Mouse (Mus musculus): ENCODE results near the gene Ppp1r37.
"Not testable (repeated sequence)": the region's sequence is repeated elsewhere in the genome, so short reads cannot be mapped to it uniquely, and the experiment has no call there.

Ppp1r37 gene

DNA sequence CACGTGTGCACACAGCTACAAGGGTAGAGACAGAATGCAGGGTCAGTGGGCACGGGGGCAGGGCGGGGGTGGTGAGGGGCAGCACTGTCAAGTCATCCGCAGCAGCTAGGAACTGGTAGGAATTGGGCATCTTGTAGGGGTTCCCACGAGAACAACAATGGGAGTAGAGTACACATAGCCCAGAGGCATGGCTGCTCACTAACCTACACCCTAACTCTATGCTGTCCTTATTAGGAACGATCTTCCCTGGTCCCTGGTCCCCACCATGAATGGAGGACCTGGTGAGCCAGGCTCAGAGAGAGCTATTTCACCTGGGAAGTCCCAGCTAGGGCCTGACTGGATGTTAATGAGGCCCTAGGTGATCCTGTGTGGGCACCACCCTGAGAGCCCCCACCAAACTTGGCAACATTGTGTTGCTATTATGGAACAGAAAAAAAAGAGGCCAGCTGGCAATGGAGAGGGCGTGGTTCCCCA, 21.2 kb downstream of the Ppp1r37 start:
- DNase-seq (ENCODE audit: low spot score) = no peak

DNA sequence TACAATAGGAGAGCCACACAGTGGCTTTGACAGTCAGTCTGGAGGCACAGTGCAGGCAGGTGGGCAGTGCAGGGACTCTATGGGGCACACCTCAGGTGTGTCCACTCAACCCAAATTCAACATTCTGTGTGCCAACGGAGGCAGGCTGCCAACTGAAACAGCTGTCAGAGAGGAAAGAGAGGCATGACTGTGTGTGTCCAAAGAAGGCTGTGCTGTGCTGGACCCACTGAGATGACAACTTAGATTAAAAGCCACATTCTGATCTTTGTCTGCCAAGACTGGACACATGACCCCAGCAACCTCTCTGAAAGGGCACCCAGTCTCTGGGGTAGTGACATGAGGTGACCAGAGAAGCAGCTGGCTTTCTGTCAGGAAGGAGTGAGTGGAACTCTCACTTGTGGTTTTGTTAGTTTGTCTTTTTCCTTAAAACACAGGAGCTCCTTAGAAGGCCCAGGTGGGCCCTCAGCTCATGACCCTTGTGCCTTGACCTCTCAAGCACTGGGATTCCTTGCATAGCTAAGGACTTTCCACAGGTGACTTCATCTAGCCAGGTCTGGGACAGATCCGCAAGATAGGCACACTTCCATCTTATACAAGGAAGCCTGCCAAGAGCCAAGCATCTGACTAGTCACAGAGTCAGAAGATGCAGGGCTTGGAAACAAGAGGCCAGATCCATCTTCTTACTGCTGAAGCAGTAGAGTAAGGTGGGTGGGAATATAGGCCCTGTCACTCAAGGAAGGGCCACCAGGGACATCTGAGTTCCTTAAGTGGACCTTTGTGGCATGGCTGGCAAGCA, 21.9 kb downstream of the Ppp1r37 start:
- no peak for DNase-seq (ENCODE audit: low spot score)

DNA sequence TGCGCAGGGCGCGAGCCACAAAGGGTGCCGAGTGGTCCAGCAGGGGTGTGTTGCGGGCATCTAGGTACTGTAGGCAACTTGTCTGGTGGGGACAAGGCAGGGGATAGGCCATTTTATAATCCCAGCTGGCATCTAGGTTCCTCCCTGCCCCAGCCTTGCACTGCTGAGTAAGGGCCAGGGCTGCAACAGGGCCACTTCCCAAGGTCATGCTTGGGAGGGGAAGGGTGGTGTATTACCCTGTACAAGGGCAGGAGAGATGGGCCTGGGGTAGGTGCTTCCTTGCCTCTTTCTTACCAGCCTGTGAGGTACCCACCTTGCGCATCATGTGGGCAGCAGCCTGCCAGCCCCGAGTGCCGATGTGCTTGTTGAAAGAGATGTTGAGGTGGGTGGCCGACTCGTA, 28.2 kb downstream of the Ppp1r37 start:
- DNase-seq (ENCODE audit: low spot score) = no peak

DNA sequence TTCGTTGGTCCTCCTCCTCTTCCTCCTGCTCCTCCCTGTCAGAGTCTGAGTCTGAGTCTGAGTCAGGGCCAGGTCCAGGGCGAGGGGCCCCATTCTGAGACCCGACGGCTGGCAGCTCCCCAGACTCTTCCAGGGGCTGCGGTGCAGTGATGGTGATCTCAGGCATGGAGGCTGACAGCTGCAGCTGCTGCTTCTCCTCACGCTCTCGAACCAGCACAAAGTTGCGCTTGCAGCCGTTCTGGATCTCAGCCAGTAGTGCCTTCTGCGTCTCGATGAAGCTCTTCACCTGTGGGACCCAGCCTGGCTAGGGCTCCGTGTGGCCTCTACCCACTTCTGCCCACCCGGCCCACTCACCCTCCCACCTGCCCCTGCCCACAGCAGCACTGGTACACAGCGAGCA, 30.6 kb downstream of the Ppp1r37 start:
- no peak for DNase-seq (ENCODE audit: low spot score)

DNA sequence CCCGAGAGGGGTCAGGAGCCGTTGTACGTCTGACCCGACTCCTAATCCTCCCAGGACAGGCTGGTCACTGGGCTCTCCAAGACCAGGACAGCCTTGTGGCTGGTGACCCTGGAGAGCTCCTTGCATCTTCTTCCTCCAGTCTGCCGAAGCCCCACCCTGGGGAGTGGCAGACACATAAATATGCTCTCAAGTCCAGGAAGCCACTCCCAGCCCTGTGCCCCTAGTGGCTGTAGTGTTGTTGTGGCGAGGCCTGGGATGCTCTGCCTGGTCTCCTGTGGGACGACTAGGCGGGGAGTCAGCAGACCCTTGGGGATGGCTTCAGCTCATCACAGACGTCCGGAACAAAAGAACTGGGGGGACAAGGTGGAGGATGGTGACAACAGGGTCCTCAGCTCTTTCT, 31.8 kb downstream of the Ppp1r37 start:
- DNase-seq (ENCODE audit: low spot score) = no peak

DNA sequence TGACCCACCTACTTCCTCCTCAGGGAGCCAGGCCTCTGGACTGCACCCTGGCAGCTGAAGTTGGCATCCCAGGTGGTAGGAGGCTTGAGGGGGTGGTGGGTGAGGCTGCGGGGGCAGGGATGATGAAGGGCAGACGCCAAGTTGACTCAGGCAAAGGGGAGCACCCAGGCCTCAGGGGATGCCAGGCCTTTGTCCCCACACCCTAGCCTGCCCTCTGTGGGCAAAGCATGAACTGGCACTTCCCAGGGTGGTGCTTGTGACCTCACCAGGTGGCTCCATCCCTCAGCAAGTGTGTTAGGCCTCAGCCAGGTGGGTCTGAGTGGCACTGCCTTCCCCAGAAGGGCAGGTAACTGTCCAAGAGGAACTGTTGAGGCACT, 37.8 kb downstream of the Ppp1r37 start:
- DNase-seq (ENCODE audit: low spot score) = no peak

DNA sequence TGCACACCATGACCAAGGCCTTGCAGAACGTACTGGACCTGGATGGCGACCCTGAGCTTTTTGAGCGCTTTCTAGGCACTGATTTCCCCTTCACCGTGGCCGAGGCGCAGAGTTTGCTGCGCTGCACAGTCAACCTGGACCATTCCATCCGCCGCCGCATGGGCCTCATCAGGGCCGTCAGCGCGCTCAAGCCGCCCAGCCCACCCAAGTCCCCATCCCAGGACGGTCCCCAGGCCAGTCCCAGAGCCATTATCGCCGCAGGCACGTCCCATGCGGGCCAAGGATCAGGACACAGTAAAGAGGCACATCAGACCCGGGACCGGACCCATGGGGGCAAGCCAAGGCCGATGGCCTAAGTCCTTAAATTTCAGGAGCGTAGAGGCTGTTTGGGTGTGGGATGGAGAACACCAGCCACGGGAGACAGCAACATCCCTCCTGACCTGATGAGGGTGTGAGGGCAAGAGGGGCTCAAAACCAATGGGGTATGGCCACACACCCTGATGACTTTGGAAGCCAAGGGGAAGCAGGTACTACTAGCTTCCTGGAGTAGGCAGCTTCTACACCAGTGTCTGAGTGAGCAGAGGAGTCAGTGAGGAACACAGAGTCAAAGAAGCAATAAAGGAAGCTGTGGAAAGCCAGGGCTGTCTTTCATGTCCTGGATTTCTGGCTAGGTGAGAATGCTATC, 38.3 kb downstream of the Ppp1r37 start:
- no peak for DNase-seq (ENCODE audit: low spot score)

DNA sequence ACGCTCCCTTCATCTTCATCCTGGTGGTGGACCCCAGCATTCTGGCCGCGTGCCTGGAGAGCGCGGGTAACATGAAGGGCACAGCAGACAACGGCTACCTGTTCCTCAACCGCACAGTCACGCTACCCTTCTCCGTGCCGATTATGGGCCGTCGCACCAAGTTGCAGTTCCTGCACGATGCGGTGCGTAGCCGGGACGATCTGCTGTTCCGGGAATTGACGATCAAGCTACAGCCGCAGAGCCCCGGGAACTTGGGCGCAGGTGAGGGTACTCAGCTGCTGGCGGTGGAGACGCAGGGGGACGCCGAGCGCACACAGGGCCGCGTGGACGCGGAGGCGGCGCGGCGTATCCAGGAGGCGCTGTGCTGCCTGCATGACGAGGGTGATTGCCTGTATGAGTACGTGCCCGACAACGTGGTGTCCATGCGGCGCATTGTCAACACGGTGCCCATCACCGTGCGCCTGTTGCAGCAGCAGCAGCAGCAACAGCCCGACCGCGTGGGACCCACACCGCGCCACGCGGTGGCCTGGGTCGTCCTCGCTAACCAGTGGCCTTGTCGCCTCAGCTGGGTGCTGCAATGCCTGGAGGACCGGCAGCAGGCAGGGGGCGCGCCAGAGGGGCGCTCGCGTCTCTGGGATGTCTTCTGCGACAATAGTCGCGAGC, 39.0 kb downstream of the Ppp1r37 start:
- peak; percentile 52 for DNase-seq (ENCODE audit: low spot score)

DNA sequence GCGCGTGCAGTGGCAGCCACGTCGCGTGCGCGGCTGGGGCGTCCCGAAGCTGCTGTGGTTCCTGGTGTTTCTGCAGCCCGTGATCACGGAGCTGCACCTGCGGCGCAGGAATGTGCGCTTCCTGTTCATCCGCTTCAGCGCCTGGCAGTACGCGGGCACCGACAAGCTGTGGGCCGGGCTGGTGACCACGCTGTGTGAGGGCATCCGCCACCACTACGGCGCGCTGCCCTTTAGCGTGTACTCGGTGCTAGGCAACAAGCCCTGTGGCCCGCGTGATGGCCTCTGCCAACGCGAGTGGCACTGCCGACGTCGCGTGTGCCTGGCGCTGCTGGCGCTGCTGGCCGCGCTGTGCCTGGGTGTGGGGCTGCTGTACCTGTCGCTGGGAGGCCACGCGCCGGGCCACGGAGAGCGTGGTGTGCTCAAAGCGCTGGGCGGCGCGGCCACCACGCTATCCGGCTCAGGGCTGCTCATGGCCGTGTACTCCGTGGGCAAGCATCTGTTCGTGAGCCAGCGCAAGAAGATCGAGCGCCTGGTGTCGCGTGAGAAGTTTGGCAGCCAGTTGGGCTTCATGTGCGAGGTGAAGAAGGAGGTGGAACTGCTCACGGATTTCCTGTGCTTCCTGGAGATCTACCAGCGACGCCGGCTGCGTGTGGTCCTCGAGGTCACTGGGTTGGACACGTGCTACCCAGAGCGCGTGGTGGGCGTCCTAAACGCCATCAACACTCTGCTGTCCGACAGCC, 39.7 kb downstream of the Ppp1r37 start:
- no peak for DNase-seq (ENCODE audit: low spot score)

DNA sequence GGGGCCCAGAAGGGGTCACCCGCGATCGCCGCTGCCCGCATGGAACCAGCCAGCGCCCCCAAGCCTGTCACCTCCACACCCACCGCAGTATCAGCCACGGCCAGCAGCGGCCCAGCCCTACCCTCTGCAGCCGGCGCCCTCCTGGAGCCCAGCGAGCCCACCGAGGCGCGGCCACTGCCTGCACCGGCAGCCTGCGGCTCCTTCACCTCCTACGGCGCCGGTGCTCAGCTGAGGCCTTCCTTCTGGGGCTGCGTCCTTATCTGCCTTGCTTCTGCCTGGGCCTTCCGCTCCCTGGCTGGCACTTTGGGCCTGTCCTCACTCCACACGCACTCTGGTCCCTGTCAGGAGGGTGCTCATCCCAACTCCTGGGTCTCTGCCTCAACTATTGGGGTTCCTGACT, 42.8 kb downstream of the Ppp1r37 start:
- no peak for DNase-seq (ENCODE audit: low spot score)

DNA sequence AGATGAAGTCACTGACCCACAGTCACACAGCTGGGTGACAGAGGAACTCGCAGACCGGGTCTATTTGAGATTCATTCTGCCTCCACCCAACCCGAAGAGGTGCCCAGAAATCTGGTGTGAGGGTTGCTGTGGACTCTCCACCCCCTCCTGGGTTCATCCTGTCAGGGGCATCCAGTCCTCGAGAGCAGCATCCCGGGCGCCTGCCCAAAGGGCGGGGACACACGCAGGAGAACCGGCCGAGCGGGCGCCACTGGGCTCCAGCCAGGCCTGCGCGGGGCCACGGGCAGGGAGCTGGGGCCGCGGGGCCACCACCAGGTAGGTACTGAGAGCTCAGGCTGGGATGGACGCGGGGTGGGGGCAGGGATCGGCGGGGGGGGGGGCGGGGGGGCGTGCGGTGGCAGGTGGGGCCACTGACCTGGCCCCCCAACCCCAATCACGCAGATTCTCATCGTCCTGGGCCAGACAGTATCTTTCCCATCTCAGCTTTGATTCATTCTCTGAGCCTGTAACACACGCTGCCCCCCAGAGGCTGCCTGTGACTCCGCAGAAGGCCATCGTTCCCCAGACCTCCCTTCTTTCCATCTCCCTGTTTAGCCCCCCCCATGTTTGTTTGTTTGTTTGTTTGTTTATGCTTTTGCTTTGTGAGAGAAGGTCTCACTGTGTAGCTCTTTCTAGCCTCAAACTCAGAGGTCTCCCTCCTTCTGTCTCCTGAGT, 45.1 kb downstream of the Ppp1r37 start, which contains the start of gene Nkpd1:
Gene Nkpd1 (plus strand): TSS at position 187 of the 714 bp plus-strand sequence.
- DNase-seq (ENCODE audit: low spot score) = no peak

DNA sequence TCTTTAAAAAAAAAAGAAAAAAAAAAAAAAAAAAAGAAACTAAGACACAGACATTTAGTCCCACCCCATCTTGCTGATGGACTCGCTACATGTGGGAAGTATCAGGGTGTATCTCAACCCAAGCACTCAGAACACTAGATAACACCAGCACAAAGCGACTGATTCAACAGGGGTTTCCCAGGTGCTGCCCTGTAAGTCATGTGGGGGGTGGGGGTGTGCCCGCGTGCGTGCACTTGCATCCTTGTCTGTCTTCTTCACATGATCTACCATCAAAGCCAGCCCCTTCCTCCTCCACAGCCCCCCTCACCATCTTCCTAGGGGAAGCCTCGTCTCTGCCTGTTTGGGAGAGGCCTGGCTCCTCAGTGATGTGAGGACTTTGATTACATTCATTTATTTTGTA, 50.5 kb downstream of the Ppp1r37 start:
- no peak for DNase-seq (ENCODE audit: low spot score)

DNA sequence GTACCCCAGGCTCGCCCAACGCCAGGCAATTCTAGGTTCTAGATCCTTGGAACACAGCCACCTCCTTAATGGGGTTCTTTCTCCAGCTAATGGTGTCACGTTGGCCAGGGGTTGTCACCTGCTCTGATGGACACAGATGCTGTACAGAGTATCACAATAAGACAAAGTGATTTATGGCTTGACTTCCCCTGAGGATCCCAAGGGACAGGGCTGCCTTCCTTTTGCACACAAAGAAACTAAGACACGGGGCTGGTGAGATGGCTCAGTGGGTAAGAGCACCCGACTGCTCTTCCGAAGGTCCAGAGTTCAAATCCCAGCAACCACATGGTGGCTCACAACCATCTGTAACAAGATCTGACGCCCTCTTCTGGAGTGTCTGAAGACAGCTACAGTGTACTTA, 50.9 kb downstream of the Ppp1r37 start:
- DNase-seq (ENCODE audit: low spot score) = not testable (repeated sequence)

DNA sequence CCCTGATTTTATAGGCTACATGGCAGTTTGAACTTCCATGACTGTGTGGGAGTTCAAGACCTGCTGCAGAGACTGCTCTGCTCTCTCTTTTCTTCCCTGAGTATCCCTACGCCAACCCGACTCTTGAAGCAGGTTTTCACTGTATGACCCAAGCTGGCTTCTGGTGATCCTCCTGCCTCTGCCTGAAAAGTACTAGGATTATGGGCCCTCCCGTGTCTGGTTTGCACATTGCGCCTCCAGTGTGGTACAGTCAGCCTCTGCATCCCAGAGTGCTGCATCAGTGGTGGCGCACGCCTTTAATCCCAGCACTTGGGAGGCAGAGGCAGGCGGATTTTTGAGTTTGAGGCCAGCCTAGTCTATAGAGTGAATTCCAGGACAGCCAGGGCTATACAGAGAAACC, 53.1 kb downstream of the Ppp1r37 start:
- no peak for DNase-seq (ENCODE audit: low spot score)

DNA sequence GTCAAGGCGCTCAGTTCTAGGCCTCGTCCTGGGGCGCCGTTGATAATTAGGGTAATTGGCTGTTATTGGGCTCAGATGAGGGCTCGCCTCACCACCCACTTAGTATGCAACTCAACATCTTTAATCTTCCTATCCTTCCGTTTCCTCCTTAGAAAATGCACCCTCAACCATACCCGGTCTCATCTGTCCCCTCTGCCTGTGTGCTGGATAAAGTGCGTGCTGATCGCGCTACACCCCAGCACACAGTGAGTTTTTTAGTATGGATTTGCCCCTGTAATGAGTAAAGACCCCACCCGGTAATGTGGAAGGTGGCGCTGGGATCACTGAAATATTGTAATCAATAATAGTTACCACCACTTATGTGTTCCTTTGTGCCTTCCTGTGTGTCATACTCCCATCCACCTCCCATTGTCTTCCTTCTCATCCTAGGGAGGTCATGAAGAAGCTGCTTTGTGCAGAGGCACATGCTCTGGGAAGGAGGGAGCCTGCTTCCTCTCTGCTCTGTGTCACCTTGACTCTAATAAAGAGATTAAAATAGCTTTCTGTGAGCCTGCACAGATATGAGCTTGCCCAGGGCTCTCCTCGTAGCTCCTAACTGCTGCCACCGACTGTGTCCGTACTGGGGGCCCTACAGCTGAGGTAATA, 53.8 kb downstream of the Ppp1r37 start:
- DNase-seq (ENCODE audit: low spot score) = no peak

DNA sequence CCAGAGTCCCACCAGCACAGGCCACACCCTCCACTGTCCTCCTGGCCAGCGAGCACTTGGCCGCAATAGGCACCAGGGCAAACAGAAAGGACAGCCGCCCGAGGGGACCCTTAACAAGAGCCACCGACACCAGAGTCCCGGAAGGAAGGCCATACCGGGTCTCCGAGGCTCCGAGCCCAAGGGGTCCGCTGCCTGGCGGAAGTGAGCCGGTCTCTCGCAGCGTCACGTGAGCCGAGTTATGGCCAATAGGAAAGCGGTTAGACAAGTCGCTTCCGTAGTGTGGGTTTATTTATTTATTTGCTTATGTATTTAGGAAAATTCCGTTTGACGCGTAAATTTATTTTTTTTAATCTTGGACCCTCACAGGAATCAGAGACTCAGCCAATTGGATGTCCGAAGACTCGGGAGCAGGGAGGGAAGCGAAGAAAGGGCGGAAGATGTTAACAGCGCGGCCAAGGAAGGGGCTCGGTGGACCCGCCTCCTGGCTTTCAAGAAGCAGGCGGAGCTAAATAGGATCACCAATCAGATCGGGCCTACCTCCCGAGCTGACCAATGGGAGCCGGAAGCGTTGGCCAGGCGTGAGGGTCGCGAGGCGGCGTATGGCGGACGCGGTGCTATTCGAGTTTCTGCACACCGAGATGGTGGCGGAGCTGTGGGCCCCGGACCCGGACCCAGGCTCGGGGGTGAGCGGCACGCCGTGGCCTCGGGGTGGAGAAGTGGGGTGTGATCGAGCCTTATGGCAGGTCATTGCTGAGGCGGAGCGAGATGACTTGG, 54.5 kb downstream of the Ppp1r37 start, which contains the start of the genes Bloc1s3 and Trappc6a:
Gene Bloc1s3 (minus strand): TSS at position 218 of the 774 bp plus-strand sequence.
Gene Trappc6a (plus strand): TSS at position 246 of the 774 bp plus-strand sequence.
- peak; percentile 91 for DNase-seq (ENCODE audit: low spot score)

DNA sequence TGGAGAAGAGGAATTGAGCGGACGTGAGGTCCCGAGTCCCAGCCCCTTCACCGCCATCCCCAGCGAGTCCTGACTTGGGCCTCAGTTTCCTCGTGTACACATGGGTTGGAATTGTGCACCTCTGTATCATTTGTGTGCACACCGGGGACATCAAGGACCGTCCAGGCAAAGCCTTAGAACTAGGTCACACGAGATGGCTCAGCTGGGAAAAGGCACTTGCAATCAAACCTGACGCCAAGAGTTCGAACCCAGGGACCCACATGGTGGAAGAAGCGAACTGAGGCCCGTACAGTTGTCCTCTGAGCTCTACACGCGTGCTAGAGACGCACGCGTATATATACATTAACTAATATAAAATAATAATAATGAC, 55.3 kb downstream of the Ppp1r37 start:
- no peak for DNase-seq (ENCODE audit: low spot score)

DNA sequence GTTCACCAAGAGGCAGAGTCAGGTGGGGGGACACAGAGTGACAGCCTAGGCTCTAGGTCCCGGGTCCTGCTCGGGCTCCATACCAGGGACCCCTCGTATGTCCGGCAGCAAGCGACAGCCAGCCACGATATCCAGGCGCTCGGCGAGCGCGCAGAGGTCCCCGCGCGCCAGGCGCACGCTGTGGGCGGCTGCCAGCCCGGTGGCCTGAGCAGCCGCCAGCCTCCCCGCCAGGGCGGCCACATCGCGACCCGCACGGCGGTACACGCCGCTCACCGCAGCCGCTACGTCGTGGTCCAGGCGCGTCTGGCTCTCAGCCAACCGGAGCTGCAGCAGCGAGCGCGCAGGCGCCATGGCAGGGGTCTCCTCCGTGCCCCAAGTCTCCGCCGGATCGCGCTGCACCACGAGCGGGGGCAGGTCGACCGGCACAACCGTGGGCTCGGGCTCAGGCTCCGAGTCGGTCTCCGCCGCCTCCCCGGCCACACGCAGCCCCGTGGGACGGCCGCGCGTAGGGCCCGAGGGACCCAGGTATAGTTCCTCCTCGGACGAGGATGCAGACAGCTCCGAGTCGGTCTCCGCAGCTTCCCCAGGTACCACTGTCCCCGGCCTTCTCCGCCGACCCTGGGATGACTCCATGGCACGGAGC, 55.8 kb downstream of the Ppp1r37 start:
- no peak for DNase-seq (ENCODE audit: low spot score)

DNA sequence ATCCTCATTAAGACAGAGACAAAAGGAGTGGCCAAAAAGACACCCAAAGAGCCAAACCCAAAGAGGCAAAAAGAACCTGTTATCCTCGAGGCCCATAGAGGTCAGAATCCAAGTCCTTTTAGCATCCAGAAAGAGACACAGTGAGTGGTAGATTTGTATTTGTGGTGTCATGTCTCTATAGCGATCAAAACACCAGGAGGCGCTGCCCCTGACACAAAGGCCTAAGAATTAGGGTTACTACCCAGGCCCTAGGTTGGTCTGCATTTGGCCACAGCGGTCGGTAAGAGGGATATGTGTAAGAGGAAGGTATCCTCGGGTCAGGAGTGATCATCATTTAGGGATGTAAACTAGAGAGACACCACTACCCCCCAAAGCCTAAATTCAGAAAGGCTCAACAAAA, 56.5 kb downstream of the Ppp1r37 start:
- DNase-seq (ENCODE audit: low spot score) = no peak
